18 mouse cellular contexts compared by ENCODE assay signal in genomic region chr9:62772746-62773145, GRCm38 (mm10). TPM values are rescaled to one million over a fixed set of nuclear protein-coding genes. Genes with fewer than 3 reads are reported as not detected.
A peak's percentile ranks its signal among the peaks of the same experiment; 100 is the strongest.
DNase-seq lines count a peak whose midpoint lies in the region.
"Had no signal": no experiment of that assay in that cellular context is flagged by ENCODE, and none has a peak within 500 bp of the region (broad histone marks: within the 10 kb centered on the region; RNA-seq: fewer than 3 reads in every experiment).

No protein-coding gene starts in this region.

- WGBS in heart, embryonic 10.5 days, result 76% methylated on average over 8 of the region's 8 CpGs

- H3K4me3 ChIP-seq in heart, embryonic 10.5 days, result no peak overlapping the region
- H3K4me3 ChIP-seq: heart, embryonic 13.5 days; layer of hippocampus, adult 2 months; midbrain, embryonic 15.5 days; myocyte; neural tube, embryonic 15.5 days had no signal

- H3K4me1 ChIP-seq in heart, embryonic 10.5 days, result peaks cover 36% of the 10 kb centered on the region
- H3K4me1 ChIP-seq: midbrain, embryonic 15.5 days had no signal

- H3K27me3 ChIP-seq in heart, embryonic 10.5 days (ENCODE audit: insufficient read depth, poor library complexity, severe bottlenecking), result no peaks in the 10 kb centered on the region
- H3K27me3 ChIP-seq: heart, embryonic 13.5 days; midbrain, embryonic 15.5 days; neural tube, embryonic 15.5 days; Patski had no signal

- no peak overlapping the region for H3K27ac ChIP-seq in heart, embryonic 10.5 days
- H3K27ac ChIP-seq: heart, embryonic 13.5 days; layer of hippocampus, adult 2 months; liver, embryonic 14.5 days; midbrain, embryonic 15.5 days; neural tube, embryonic 15.5 days had no signal

- DNase-seq in heart, embryonic 10.5 days (ENCODE audit: low spot score), result peak; percentile 64
- no peak for DNase-seq in heart, postnatal 4 days
- DNase-seq in ovary, adult 18-20 months (ENCODE audit: low spot score), result peak; percentile 39
- no peak for DNase-seq in ovary, postnatal 10 days (ENCODE audit: low spot score)
- DNase-seq in adrenal gland, postnatal 10 days, result peak; percentile 42
- no peak for DNase-seq in embryo, embryonic 9.5 days (ENCODE audit: extremely low spot score)
- DNase-seq in thymus, adult 18-20 months, result no peak
- DNase-seq: cerebellum, adult 11 months; cerebellum, postnatal 10 days; forebrain, postnatal 0 days; thymus, postnatal 4 days had no signal

- H3K9me3 ChIP-seq in heart, embryonic 10.5 days, result no peaks in the 10 kb centered on the region
- H3K9me3 ChIP-seq: heart, embryonic 13.5 days; midbrain, embryonic 15.5 days; neural tube, embryonic 15.5 days had no signal

- H3K36me3 ChIP-seq in heart, embryonic 10.5 days, result no peaks in the 10 kb centered on the region
- H3K36me3 ChIP-seq: heart, embryonic 13.5 days; midbrain, embryonic 15.5 days; neural tube, embryonic 15.5 days had no signal

RNA-seq across cellular contexts. Expression of gene Fem1b, which starts 39.0 kb away (rescaled TPM):
- polyA plus RNA-seq in heart, embryonic 10.5 days (2016; fragmentation: Nextera tagmentation; extraction: Ambion mirVana), result 21.1 and 21.2 TPM in 2 replicates
- 10 to 100 TPM; 40.3 to 41.6 TPM for total RNA-seq in heart, postnatal 4 days (2021)
- 10 to 100 TPM; 34.5 to 37.6 TPM for total RNA-seq in adrenal gland, postnatal 10 days (2021)

Comparison
In these comparisons a context has a peak if more than half of its experiments do, and no peak if none do; other contexts are left out.
1. DNase-seq: peak in heart, embryonic 10.5 days (single experiment), ovary, adult 18-20 months (single experiment) and adrenal gland, postnatal 10 days (single experiment); none in heart, postnatal 4 days (single experiment), ovary, postnatal 10 days (single experiment), embryo, embryonic 9.5 days (single experiment) and thymus, adult 18-20 months (0 of 2).